ENCODE assay signal across 15 mouse cellular contexts in the genomic region with DNA sequence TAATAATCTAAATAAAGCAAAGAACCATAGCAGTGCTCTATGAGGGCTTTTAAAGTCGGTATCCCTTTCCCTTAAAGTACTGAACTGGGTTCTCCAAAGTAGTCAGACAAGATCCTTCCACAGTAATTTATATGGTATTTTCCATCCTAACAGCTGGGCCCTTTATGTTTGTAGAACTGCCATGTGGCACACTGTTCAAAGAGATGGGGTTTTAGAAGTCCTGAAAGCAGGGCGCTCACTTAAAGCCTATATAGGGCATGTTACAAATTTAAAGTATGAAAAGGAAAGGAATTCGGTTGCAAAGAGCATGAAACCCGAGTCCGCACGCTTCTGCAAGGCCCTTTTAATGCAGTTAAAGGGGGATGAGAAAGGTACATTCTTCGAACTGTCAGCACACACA.
"Had no signal": no experiment of that assay in that cellular context is flagged by ENCODE, and none has a peak within 500 bp of the region (broad histone marks: within the 10 kb centered on the region; RNA-seq: fewer than 3 reads in every experiment).

No protein-coding gene starts in this region.

- H3K4me1 ChIP-seq: limb, embryonic 12.5 days; liver, embryonic 13.5 days had no signal

- H3K4me3 ChIP-seq: layer of hippocampus, adult 2 months; limb, embryonic 12.5 days; liver, embryonic 13.5 days had no signal

- H3K36me3 ChIP-seq: limb, embryonic 12.5 days; liver, embryonic 13.5 days had no signal

- H3K27ac ChIP-seq: layer of hippocampus, adult 2 months; limb, embryonic 12.5 days; liver, embryonic 13.5 days; stomach, postnatal 0 days had no signal

- H3K9ac ChIP-seq: limb, embryonic 12.5 days; liver, embryonic 13.5 days had no signal

- H3K27me3 ChIP-seq: limb, embryonic 12.5 days; liver, embryonic 13.5 days had no signal

- H3K9me3 ChIP-seq: limb, embryonic 12.5 days; liver, embryonic 13.5 days had no signal

- DNase-seq: kidney, adult 9 months; kidney, postnatal 25 days; layer of hippocampus, adult 9-11 months; liver, embryonic 13.5 days; lung, adult 2 months; lung, postnatal 14 days; lung, postnatal 4 days; midbrain, embryonic 14.5 days; thymus, adult 2 months; thymus, postnatal 14 days; thymus, postnatal 4 days had no signal

- H3K4me2 ChIP-seq: limb, embryonic 12.5 days; liver, embryonic 13.5 days; midbrain, embryonic 11.5 days had no signal
